Mouse (Mus musculus) T-helper 17 cell (primary cell): ENCODE results near the gene 5830411N06Rik.

Experiments used
- in situ Hi-C, 2 experiments: fragments of 300-600 bp; cut with MboI, MseI; formaldehyde crosslinking; loops; 1 replicate in 1 of 2; 2 replicates in 1 of 2; pipeline ENCODE4 v1.15.1; 2025; ENCODE audit warnings: high pct_unique_total_duplicates in 2 of 2

5830411N06Rik gene

DNA sequence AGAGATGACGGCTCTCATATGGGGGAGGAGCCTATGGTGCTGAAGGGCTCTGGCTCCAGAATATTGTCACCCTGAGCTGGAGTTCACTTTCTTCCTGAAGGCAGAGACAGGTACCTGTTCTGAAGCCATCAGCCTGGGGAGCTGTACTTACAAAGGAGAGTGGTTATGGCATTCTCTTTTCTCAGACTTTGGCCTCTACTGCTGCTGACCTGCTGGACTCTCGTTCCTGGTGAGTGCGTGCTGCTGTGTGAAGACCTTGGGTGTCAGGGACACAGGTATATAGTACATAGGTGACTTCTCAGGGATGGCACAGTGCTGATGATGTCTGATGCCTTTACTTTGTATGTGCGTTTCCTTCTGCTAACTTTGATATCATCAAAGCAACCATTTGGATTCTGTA lies at the start of gene 5830411N06Rik:
Gene 5830411N06Rik (plus strand): TSS at position 69 of the 400 bp plus-strand sequence.
- in situ Hi-C loops: no loop called here

DNA sequence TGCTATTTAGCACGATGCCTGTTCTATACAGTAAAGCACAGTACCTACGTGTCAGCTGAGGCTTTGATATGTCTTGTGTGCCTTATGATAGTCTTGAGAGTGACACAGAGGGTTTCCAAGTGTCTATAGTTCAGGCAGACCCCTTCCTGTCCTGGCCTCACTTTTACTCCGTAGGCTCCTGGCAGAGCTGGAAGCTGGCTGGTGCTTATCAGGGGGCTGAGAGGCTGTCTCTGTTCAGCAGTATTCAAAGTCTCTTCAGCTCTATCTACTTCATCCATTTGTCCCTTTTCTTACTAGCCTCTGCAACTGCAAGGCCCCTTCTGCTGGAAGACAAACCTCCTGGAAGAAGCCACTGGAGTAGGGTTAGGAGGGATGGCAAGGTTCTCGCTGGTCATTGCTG lies 46.0 kb upstream of the 5830411N06Rik start:
- in situ Hi-C loops: no loop called here

- in situ Hi-C loops: no loop called here
Observed at GRCm38 (mm10) chr7:140205864-140206263, 41.2 kb upstream of the 5830411N06Rik start, which contains the start of gene Olfr524. Gene Olfr524 (minus strand): TSS chr7:140205964.

DNA sequence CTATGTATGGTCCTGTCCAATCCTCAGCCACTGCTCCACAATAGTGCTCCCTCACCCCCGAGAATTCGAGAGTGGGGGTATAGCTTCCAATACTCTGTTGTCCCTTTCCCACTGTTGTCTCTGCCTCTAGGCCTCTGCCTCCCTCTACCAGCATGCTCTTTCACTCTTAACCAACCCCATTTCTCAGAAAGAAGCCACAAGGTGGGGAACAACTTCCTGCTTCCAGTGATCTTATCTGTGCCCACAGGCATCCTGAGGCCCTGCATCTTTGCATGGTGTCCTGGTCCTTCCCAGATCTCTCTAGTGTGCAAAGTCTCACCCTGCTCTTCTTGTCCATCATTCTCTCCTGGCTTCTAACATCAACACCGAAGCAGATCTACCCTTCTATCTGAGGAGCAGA lies 40.2 kb upstream of the 5830411N06Rik start:
- in situ Hi-C loops: no loop called here

- in situ Hi-C loops: no loop called here
Observed at GRCm38 (mm10) chr7:140208153-140208552, 38.9 kb upstream of the 5830411N06Rik start.

DNA sequence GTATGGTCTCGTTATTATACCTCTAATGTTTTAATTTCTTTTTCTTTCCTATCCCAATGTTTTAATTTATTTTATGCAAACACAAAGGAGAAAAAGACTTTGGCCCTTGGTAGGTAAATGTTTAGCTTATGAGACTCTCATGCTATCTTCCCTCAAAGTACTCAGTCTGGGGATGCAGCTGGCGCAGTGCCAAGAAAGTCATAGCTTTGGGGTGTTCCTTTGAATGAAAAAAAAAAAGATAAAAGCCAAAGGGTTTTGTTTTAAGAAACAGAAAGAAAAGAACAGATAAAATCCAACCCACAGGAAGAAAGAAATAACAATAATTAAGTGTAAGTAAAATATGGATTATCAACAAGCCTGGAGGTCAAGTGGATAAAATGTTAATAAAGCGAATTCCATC lies 38.4 kb upstream of the 5830411N06Rik start:
- in situ Hi-C loops: no loop called here

- in situ Hi-C loops: no loop called here
Observed at GRCm38 (mm10) chr7:140213841-140214240, 33.2 kb upstream of the 5830411N06Rik start.

GRCm38 (mm10) chr7:140217967-140218366 lies 29.1 kb upstream of the 5830411N06Rik start, which contains the start of gene Cd163l1:
Gene Cd163l1 (plus strand): TSS chr7:140218267.
- in situ Hi-C loops: no loop called here

DNA sequence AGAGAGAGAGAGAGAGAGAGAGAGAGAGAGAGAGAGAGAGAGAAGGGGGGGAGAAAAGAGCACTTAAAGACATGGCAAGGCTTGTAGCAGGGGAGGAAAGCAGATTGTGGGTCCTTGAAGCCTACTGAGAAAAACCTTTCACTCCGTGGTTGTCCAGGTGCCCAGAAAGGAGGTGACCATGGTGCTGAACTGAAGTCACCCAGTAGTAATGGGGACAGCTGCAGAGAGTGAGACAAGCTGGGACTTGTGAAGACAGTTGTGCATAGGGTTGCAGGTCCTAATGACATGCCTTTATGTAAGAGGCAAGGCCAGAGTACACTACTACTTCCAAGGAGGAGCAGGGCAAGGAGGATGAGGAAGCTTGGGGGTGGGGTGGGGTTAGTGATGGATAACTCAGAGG lies 27.8 kb upstream of the 5830411N06Rik start:
- in situ Hi-C loops: no loop called here

DNA sequence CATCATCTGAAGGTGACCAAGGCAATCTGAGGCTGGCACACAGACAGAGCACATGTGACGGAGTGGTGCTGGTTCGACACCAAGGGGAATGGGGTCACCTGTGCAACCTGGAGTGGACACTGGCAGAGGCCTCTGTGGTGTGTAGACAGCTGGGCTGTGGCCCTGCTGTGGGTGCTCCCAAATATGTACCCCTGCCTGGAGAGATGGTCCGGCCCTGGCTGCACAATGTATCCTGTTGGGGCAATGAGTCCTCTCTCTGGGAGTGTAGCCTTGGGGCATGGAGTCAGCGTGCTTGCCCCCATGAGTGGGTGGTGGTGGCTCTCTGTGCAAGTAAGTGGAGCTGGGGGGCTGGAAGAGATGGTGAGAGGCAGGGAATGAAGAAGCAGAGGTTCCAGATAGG lies 26.7 kb upstream of the 5830411N06Rik start:
- in situ Hi-C loops: no loop called here

DNA sequence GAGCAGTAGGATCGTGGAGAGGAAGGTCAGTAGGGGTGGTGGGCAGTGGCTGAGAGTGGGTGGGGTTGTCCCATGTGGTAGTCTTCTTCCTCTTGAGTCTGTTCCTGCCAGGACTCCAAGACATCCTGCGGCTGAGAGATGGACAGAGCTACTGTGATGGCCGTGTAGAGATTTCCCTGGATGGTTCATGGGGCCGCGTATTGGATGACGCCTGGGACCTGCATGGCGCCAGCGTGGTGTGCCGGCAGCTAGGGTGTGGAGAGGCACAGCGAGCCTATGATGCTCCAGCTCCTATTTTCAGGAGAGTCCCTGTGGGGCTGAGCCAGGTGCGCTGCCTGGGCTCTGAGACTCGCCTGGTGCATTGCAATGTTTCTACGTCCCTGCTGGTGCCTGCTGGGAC lies 22.9 kb upstream of the 5830411N06Rik start:
- in situ Hi-C loops: no loop called here

GRCm38 (mm10) chr7:140228476-140228875 lies 18.6 kb upstream of the 5830411N06Rik start:
- in situ Hi-C loops: no loop called here

- in situ Hi-C loops: no loop called here
Observed at GRCm38 (mm10) chr7:140231026-140231425, 16.1 kb upstream of the 5830411N06Rik start.

DNA sequence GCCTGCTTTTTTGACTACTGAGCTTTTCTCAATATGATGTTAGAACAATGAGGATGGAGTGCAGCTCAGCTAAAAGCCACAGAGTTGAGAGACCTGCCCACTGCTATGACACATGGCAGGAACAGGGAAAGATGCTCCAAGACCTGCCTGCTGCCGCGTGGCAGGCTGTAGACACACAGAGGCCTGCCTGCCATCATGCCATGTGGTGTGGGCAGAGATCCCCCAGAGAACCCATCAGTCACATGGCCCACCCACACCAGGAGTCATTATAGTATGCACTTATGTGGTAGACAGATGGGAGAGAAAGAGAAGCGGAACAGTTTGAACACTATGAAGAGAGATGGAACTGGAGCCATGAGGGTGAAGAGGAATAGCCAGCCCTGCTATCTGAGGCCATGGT lies 13.4 kb upstream of the 5830411N06Rik start:
- in situ Hi-C loops: no loop called here

GRCm38 (mm10) chr7:140253780-140254299 lies 6.8 kb downstream of the 5830411N06Rik start:
- in situ Hi-C loops: no loop called here

- in situ Hi-C loops: no loop called here
Observed at GRCm38 (mm10) chr7:140295746-140296145, 48.7 kb downstream of the 5830411N06Rik start.

DNA sequence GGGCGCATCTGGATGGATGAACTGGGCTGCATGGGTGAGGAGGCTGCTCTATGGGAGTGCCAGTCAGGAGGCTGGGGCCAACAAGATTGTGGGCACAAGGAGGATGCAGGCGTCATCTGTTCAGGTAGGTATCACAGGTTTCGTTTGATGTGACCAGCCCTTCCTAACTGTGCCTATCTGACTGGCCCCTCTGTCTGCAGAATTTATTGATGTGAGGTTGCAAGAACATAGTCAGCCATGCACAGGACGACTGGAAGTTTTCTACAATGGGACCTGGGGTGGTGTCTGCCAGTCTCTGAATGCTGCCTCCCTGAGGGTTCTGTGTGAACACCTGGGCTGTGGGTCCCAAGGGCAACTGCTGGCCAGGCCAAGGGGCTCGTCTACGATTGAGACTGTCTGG lies 49.8 kb downstream of the 5830411N06Rik start:
- in situ Hi-C loops: no loop called here

DNA sequence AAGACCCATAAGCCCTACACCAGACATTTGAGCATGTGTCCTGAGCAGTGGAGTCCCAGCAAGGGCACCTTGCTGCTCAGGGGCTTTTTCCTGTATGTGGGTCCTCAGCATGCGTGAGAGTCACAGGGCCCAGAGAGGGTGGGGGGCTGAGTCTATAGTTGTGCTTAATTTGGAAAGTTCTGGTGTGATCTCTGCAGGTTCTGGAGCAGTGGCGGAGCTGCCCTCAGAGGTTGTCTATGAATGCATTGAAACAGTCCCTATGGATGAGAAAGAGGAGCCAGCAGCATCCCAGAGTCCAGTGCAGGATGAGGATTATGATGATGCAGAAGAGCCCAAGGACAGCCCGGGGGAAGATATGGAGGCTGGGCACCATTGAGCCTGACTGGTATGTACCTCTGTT lies 52.3 kb downstream of the 5830411N06Rik start:
- in situ Hi-C loops: no loop called here

- in situ Hi-C loops: loop anchor here (5.0 to 10.0 kb wide), 5 partner anchors 37 to 845 kb away; partner anchors contain the start of gene 6430531B16Rik (in 1 of the 2)
Observed at GRCm38 (mm10) chr7:140319861-140320385, 72.8 kb downstream of the 5830411N06Rik start.

- in situ Hi-C loops: loop anchor here (5.0 to 10.0 kb wide), 5 partner anchors 37 to 844 kb away; partner anchors contain the start of gene 6430531B16Rik (in 1 of the 2)
Observed at GRCm38 (mm10) chr7:140320558-140320957, 73.5 kb downstream of the 5830411N06Rik start, which contains the start of gene Olfr525. Gene Olfr525 (plus strand): TSS chr7:140320858.

DNA sequence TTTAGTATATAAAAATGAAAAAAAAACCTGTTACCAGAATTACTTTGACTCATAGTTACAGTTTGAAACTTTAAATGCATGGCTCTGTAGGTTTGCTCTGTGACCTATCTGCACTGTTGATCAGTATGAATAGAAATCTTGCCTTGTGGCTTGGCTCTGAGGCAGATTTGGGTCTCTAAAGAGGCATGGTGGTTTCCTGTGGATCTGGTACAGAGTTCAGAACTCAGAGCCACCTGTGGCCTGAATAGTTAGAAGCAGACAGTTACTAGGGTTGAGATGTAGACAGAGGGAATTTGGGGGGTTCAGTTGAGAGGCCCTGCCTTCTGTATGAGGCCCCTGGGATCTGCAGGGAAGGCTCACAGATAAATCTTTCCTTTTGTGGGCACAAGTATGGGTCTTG lies 74.1 kb downstream of the 5830411N06Rik start:
- in situ Hi-C loops: loop anchor here (5.0 to 10.0 kb wide), 5 partner anchors 36 to 844 kb away; partner anchors contain the start of gene 6430531B16Rik (in 1 of the 2)

DNA sequence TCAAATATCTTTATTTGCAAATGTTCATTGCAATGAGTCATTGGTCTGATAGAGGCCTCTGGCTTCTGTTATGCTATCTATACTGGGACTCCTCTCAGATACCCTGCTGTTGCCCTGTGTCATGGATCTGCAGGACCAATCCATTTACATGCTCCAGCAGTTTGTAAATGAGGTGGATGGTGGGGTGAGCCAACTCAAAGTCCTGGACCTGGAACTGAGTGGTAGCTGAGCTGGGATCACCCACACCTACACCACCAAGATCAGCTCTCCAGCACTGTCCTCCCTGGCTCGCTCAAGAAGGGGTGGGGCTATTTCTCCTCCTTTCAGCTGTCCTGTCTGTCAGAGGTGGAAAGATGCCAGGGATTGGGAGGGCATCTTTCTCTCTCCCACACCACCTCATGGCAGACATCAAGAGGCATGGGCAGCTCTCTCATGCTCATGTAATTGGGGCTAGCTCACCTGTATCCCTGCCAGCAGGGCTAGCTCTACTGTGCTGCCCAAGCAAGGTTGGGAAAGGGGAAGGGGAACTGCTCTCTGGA lies 82.8 kb downstream of the 5830411N06Rik start:
- in situ Hi-C loops: loop anchor here in 1 of 2 experiments (10.0 kb wide), 2 partner anchors 205 to 835 kb away; no protein-coding TSS in a partner anchor

- in situ Hi-C loops: no loop called here
Observed at GRCm38 (mm10) chr7:140333717-140334116, 86.6 kb downstream of the 5830411N06Rik start, which contains the start of gene Olfr527. Gene Olfr527 (plus strand): TSS chr7:140334017.
